Mouse (Mus musculus): ENCODE measurements around the gene Etv1. TPM values are rescaled to one million over a fixed set of nuclear protein-coding genes. Genes with fewer than 3 reads are reported as not detected.

Etv1 gene
- total and polyA plus RNA-seq, 3 experiments: not detected

DNA sequence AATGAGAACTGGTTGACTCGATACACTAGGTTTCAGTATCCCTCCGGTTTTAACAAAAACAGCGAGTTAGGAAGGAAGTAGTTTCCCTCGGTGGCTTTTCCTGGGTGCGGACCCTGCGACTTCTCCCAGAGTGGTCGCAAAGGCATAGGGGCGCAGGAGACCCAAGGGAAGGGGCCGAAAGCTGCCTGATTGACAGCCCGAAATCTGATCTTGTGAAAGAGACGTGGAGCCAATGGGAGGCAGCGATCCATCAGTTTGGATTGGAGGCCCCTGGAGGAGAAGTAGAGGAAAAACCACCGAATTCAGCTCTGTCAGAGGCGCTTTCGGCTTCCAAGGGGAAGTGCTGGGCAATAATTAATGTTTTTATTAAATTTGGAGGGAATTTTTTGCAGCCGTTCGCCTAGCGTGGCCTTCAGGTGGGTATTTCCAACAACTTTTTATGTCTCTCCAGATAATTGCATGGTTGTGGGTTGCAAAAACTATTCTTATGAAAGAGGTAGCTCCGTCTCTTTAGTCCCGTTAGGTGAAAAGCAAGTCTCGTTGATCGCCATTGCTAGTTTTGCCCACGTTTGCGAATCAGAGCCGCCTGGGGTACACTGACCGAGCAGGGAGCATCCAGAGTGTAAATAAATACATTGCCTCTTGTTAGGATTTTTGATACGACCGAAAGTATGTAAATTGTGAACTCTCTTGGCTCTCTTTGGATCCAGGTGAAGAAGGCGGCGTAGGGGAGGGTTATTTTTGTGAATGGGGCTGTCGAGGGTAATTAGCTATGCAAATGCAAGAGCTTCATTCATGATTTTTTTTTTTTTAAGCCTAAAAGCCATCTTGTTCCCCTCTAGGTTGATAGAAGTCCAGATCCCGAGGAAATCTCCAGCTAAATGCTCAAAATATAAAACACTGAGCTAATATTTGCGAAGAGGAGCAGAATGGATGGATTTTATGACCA is 1.1 kb downstream of the Etv1 start:
- Histone ChIP-seq H3K4me3 (ENCODE audit: control insufficient read depth in 1 of 2, insufficient read depth in 1 of 2, low read depth in 2 of 2, low read length in 2 of 2) (no peak overlapping the region), H3K36me3 (ENCODE audit: control insufficient read depth in 1 of 2, insufficient read depth in 2 of 2, low read length in 2 of 2) (no peaks in the 10 kb centered on the region), H3K27me3 (ENCODE audit: control insufficient read depth in 1 of 2, insufficient read depth in 2 of 2, low read length in 2 of 2) (no peaks in the 10 kb centered on the region), H3K9ac (ENCODE audit: control insufficient read depth, low read depth, low read length, poor library complexity, severe bottlenecking) (no peak overlapping the region), H3K4me1 (ENCODE audit: control insufficient read depth in 1 of 2, insufficient read depth in 2 of 2, low read length in 2 of 2) (no peaks in the 10 kb centered on the region), H3K27ac (ENCODE audit: control insufficient read depth, low read depth, low read length) (no peak overlapping the region), H3K9me3 (replicated peaks; ENCODE audit: insufficient read depth, low read length) (no peaks in the 10 kb centered on the region), H3K79me2 (ENCODE audit: control insufficient read depth, insufficient read depth, low read length, poor library complexity) (no peaks in the 10 kb centered on the region)
- TF ChIP-seq BHLHE40 (IDR thresholded peaks at IDR 0.05; ENCODE audit: borderline replicate concordance, low read depth, low read length) (no peak), TBP (IDR thresholded peaks at IDR 0.05; ENCODE audit: low read depth, low read length) (no peak), POLR2AphosphoS2 (IDR thresholded peaks at IDR 0.05; ENCODE audit: low read length) (no peak), MAX (IDR thresholded peaks at IDR 0.05; ENCODE audit: low read length) (no peak), HCFC1 (IDR thresholded peaks at IDR 0.05; ENCODE audit: low read depth, low read length) (no peak), JUND (IDR thresholded peaks at IDR 0.05; ENCODE audit: low read depth, low read length) (no peak), GABPA (IDR thresholded peaks at IDR 0.05; ENCODE audit: low read depth, low read length) (no peak)
- DNase-seq (ENCODE audit: low read depth, low spot score): no peak

DNA sequence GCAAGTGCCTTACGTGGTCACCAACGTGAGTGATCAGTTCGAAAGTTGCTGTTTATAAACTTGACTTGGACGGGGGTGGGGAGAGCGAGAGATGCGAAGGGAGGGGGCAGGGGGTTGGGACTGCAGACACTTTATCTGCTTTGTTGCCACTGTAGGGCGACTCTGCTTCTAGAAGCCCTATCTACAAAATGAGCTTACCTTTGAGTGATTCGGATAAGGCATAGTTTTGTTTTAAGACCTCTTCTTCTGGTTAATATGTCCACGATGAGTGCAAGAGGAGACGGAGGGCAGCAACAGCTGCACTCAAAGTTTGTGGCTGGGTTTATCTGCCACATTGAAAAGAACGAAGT is 1.8 kb downstream of the Etv1 start:
- H3K27ac ChIP-seq (ENCODE audit: control insufficient read depth, low read depth, low read length): no peak overlapping the region
- no peaks in the 10 kb centered on the region for H3K4me1 ChIP-seq (ENCODE audit: control insufficient read depth in 1 of 2, insufficient read depth in 2 of 2, low read length in 2 of 2)
- H3K9ac ChIP-seq (ENCODE audit: control insufficient read depth, low read depth, low read length, poor library complexity, severe bottlenecking): no peak overlapping the region
- H3K9me3 ChIP-seq (replicated peaks; ENCODE audit: insufficient read depth, low read length): no peaks in the 10 kb centered on the region
- no peak overlapping the region for H3K4me3 ChIP-seq (ENCODE audit: control insufficient read depth in 1 of 2, insufficient read depth in 1 of 2, low read depth in 2 of 2, low read length in 2 of 2)
- no peaks in the 10 kb centered on the region for H3K27me3 ChIP-seq (ENCODE audit: control insufficient read depth in 1 of 2, insufficient read depth in 2 of 2, low read length in 2 of 2)
- no peaks in the 10 kb centered on the region for H3K36me3 ChIP-seq (ENCODE audit: control insufficient read depth in 1 of 2, insufficient read depth in 2 of 2, low read length in 2 of 2)
- DNase-seq (ENCODE audit: low read depth, low spot score): no peak
- no peaks in the 10 kb centered on the region for H3K79me2 ChIP-seq (ENCODE audit: control insufficient read depth, insufficient read depth, low read length, poor library complexity)
- TF ChIP-seq MXI1 (IDR thresholded peaks at IDR 0.05; ENCODE audit: low read depth, low read length): no peak
- TF ChIP-seq SMC3 (IDR thresholded peaks at IDR 0.05; ENCODE audit: low read depth, low read length): no peak
- TF ChIP-seq BHLHE40 (IDR thresholded peaks at IDR 0.05; ENCODE audit: borderline replicate concordance, low read depth, low read length): no peak
- TF ChIP-seq JUND (IDR thresholded peaks at IDR 0.05; ENCODE audit: low read depth, low read length): no peak
- no peak for TF ChIP-seq E2F4 (IDR thresholded peaks at IDR 0.05; ENCODE audit: borderline replicate concordance, low read depth, low read length)
- no peak for TF ChIP-seq ZKSCAN1 (IDR thresholded peaks at IDR 0.05; ENCODE audit: low read depth, low read length)

DNA sequence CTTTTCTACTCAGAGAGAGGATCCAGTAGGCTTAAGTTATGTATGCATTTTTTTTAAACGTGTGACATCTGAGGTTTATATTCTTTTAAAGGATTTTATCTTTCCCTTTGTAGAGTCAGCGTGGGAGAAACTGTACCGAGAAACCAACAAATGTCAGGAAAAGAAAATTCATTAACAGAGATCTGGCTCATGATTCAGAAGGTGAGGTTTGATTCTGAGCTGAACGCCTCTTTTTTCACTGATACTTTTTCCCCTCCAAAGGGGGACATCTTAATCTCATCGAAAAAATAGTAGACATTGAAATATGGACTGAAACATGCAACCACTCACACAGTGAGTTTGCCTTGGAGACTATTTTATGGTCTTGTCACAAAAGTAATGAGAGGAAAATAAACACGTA is 2.5 kb downstream of the Etv1 start:
- no peaks in the 10 kb centered on the region for H3K27me3 ChIP-seq (ENCODE audit: control insufficient read depth in 1 of 2, insufficient read depth in 2 of 2, low read length in 2 of 2)
- H3K36me3 ChIP-seq (ENCODE audit: control insufficient read depth in 1 of 2, insufficient read depth in 2 of 2, low read length in 2 of 2): no peaks in the 10 kb centered on the region
- no peak overlapping the region for H3K4me3 ChIP-seq (ENCODE audit: control insufficient read depth in 1 of 2, insufficient read depth in 1 of 2, low read depth in 2 of 2, low read length in 2 of 2)
- H3K79me2 ChIP-seq (ENCODE audit: control insufficient read depth, insufficient read depth, low read length, poor library complexity): no peaks in the 10 kb centered on the region
- H3K9me3 ChIP-seq (replicated peaks; ENCODE audit: insufficient read depth, low read length): no peaks in the 10 kb centered on the region
- H3K27ac ChIP-seq (ENCODE audit: control insufficient read depth, low read depth, low read length): no peak overlapping the region
- H3K9ac ChIP-seq (ENCODE audit: control insufficient read depth, low read depth, low read length, poor library complexity, severe bottlenecking): no peak overlapping the region
- TF ChIP-seq USF2 (IDR thresholded peaks at IDR 0.05; ENCODE audit: borderline replicate concordance in 1 of 2, insufficient read depth in 1 of 2, low read depth in 1 of 2, low read length in 2 of 2): no peak
- no peak for TF ChIP-seq KAT2A (conservative IDR thresholded peaks at IDR 0.05; ENCODE audit: low read depth, low read length)
- no peak for TF ChIP-seq CHD1 (IDR thresholded peaks at IDR 0.05; ENCODE audit: low read depth, low read length)
- TF ChIP-seq MYB (IDR thresholded peaks at IDR 0.05; ENCODE audit: low read depth, low read length): no peak
- no peak for TF ChIP-seq ZKSCAN1 (IDR thresholded peaks at IDR 0.05; ENCODE audit: low read depth, low read length)
- no peak for TF ChIP-seq MAFK (IDR thresholded peaks at IDR 0.05; ENCODE audit: borderline replicate concordance, low read depth, low read length)
- TF ChIP-seq CHD2 (IDR thresholded peaks at IDR 0.05; ENCODE audit: low read length): no peak
- no peak for TF ChIP-seq EP300 (IDR thresholded peaks at IDR 0.05; ENCODE audit: low read depth in 1 of 2, low read length in 2 of 2)
- no peak for TF ChIP-seq CTCF (IDR thresholded peaks at IDR 0.05 in 2 of 3, conservative IDR thresholded peaks at IDR 0.05 in 1 of 3; ENCODE audit: control insufficient read depth in 1 of 3, insufficient read depth in 1 of 3, low read depth in 2 of 3, low read length in 3 of 3, poor library complexity in 1 of 3, severe bottlenecking in 1 of 3)
- TF ChIP-seq JUND (IDR thresholded peaks at IDR 0.05; ENCODE audit: low read depth, low read length): no peak
- no peak for TF ChIP-seq POLR2AphosphoS5 (IDR thresholded peaks at IDR 0.05; ENCODE audit: borderline replicate concordance, low read depth, low read length)
- TF ChIP-seq TBP (IDR thresholded peaks at IDR 0.05; ENCODE audit: low read depth, low read length): no peak
- TF ChIP-seq E2F4 (IDR thresholded peaks at IDR 0.05; ENCODE audit: borderline replicate concordance, low read depth, low read length): no peak
- TF ChIP-seq ZC3H11A (IDR thresholded peaks at IDR 0.05; ENCODE audit: low read depth, low read length): no peak
- no peaks in the 10 kb centered on the region for H3K4me1 ChIP-seq (ENCODE audit: control insufficient read depth in 1 of 2, insufficient read depth in 2 of 2, low read length in 2 of 2)
- no peak for DNase-seq (ENCODE audit: low read depth, low spot score)
